Mouse (Mus musculus): ENCODE measurements around the gene Nup153.

- TF ChIP-seq CTCF (IDR thresholded peaks at IDR 0.05; ENCODE audit: control insufficient read depth, insufficient read depth, low read length) (no peak), POLR2A (IDR thresholded peaks at IDR 0.05; ENCODE audit: borderline replicate concordance, control insufficient read depth, low read depth, low read length) (no peak)
These were observed 11.6 kb downstream of the Nup153 start for GRCm38 (mm10) chr13:46715976-46716639.
